Mouse (Mus musculus) lung, embryonic 15.5 days (tissue): ENCODE measurements around the gene Sycp3. TPM values are rescaled to one million over a fixed set of nuclear protein-coding genes. Genes with fewer than 3 reads are reported as not detected.
"Not testable (repeated sequence)": the region's sequence is repeated elsewhere in the genome, so short reads cannot be mapped to it uniquely, and the experiment has no call there.

ENCODE experiments used
- ATAC-seq: fragments of 200-750 bp; cut with Nextera tagmentation; 2 replicates; pipeline ENCODE4 v1.8.0; 2017; ENCODE audit warnings: moderate number of reproducible peaks, borderline replicate concordance; ENCODE audit not compliant: low FRiP score, low TSS enrichment; ENCODE audit errors: extremely low read depth
- H3K27ac ChIP-seq: fragments of 300-500 bp; sonication (generic); 2 replicates; pipeline ENCODE4 v1.5.1; 2015; ENCODE audit warnings: moderate library complexity, mild to moderate bottlenecking, inconsistent platforms
- H3K27me3 ChIP-seq: fragments of 300-500 bp; sonication (generic); 2 replicates; pipeline ENCODE4 v1.6.1; 2015; ENCODE audit warnings: inconsistent platforms
- H3K36me3 ChIP-seq: fragments of 300-500 bp; sonication (generic); 2 replicates; pipeline ENCODE4 v1.6.1; 2015; ENCODE audit warnings: inconsistent platforms
- H3K4me1 ChIP-seq: fragments of 300-500 bp; sonication (generic); 2 replicates; pipeline ENCODE4 v1.6.1; 2015; ENCODE audit warnings: inconsistent platforms
- H3K4me2 ChIP-seq: fragments of 300-500 bp; sonication (generic); 2 replicates; pipeline ENCODE4 v1.6.1; 2015; ENCODE audit warnings: inconsistent platforms, mild to moderate bottlenecking, moderate library complexity
- H3K4me3 ChIP-seq: fragments of 300-500 bp; sonication (generic); 2 replicates; pipeline ENCODE4 v1.5.1; 2015; ENCODE audit warnings: mild to moderate bottlenecking, inconsistent platforms
- H3K9ac ChIP-seq: fragments of 300-500 bp; sonication (generic); 2 replicates; pipeline ENCODE4 v1.6.1; 2015; ENCODE audit warnings: inconsistent platforms
- H3K9me3 ChIP-seq: fragments of 300-500 bp; sonication (generic); 2 replicates; pipeline ENCODE4 v1.6.1; 2016; ENCODE audit warnings: inconsistent platforms
- WGBS: fragments of 180-500 bp; shearing (Covaris S2); methylation state at CpG from one replicate; pipeline ENCODE4 v1.1.7; 2015; 5-methylcytosine and 5-hydroxymethylcytosine counted together
- polyA plus RNA-seq: library from polyadenylated mRNA; unstranded; fragments of >200 nt; fragmentation: Nextera tagmentation; extraction: Ambion mirVana; gene quantifications from 2 replicates; pipeline ENCODE4 v1.2.1, GENCODE M21; 2015

Gene Sycp3
- polyA plus RNA-seq, 1 experiment from 2014 or later, result 0.19 TPM

DNA sequence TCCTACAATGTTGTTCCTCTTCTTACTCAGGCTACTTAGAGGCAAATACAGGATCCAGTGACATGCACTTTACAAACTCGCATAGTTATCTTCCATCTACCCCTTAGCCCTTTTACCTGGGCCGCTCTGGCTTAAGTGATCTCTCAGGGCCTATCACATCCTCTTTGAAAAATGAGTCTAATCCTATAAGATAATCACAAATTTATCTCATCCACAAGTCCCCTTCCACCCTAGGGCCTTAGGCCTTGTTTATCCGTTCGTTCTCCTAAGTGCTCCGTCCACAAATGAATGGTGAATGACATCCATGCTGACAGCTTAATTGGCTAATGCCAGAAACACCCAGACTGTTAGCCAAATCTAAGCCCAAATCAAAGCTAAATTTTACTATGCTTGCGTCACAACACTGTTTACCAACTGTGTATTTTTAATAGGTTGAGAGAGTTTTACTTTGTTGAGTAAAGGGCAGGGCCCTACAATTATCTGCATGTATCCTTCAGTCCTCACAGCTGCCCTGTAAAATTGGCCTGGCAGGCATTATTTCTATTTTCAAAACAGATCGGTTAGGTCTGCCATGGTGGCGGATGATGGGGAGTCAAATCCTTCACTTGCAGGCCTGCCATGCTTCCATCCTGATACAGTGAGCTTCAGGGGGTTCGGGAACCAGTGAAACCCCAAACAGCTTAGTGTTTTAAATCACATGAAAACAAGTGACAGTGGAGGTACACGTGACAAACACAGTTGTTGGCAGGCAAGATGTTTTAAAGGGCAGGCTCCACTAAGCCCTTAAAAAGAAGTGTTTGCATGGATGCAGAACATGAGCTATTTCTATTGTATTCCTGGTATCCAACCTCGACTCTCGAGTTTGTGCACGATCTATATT lies 42.8 kb downstream of the Sycp3 start:
- no peaks in the 10 kb centered on the region for H3K9me3 ChIP-seq
- 56% methylated on average over 13 of the region's 13 CpGs for WGBS
- no peak overlapping the region for H3K27ac ChIP-seq
- H3K27me3 ChIP-seq, result no peaks in the 10 kb centered on the region
- ATAC-seq, result no peak
- H3K36me3 ChIP-seq, result no peaks in the 10 kb centered on the region
- H3K4me2 ChIP-seq, result peak overlapping the region; percentile 86
- H3K4me1 ChIP-seq, result peaks cover 36% of the 10 kb centered on the region
- no peak overlapping the region for H3K9ac ChIP-seq
- H3K4me3 ChIP-seq, result no peak overlapping the region

GRCm38 (mm10) chr10:88502919-88503318 lies 43.5 kb downstream of the Sycp3 start:
- no peaks in the 10 kb centered on the region for H3K27me3 ChIP-seq
- H3K36me3 ChIP-seq, result no peaks in the 10 kb centered on the region
- no peak for ATAC-seq
- peak overlapping the region; percentile 67 for H3K4me3 ChIP-seq
- 27% methylated on average over 4 of the region's 4 CpGs for WGBS
- H3K27ac ChIP-seq, result no peak overlapping the region
- no peaks in the 10 kb centered on the region for H3K9me3 ChIP-seq
- H3K9ac ChIP-seq, result peak overlapping the region; percentile 82
- peaks cover 36% of the 10 kb centered on the region for H3K4me1 ChIP-seq
- peak overlapping the region; percentile 86 for H3K4me2 ChIP-seq

- no peaks in the 10 kb centered on the region for H3K36me3 ChIP-seq
- no peaks in the 10 kb centered on the region for H3K9me3 ChIP-seq
- no peaks in the 10 kb centered on the region for H3K27me3 ChIP-seq
- H3K4me1 ChIP-seq, result peaks cover 36% of the 10 kb centered on the region
- 1% methylated on average over 58 of the region's 80 CpGs for WGBS
- H3K27ac ChIP-seq, result peak within 1 kb of the TSS; percentile 77
- H3K4me2 ChIP-seq, result peak within 1 kb of the TSS; percentile 86
- peak within 1 kb of the TSS; percentile 82 for H3K9ac ChIP-seq
- ATAC-seq, result peak; percentile 96
- H3K4me3 ChIP-seq, result peak within 1 kb of the TSS; percentile 67
Observed at GRCm38 (mm10) chr10:88503421-88504314, 44.3 kb downstream of the Sycp3 start, which contains the start of gene Chpt1. TSS of gene Chpt1 (minus strand) at chr10:88504073.

DNA sequence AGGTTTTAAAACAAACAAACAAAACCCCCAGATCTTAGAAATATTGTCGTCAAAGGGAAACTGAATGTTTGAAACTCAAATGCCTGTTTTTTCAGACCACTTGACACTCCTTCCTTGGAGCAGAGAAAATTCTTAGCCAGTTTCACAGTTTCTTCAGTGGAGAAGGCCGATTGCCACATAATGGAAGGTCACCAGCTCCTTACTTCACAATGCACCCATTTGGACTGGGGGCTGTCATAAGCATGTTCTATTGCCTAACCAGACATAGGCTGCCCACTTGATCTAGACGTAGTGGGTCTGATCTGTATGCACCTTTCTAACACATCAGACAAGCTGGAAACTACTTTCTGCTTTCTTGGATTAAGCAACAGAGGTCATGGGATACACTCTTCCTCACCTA lies 45.1 kb downstream of the Sycp3 start:
- H3K27ac ChIP-seq, result peak overlapping the region; percentile 76
- no peak overlapping the region for H3K9ac ChIP-seq
- no peaks in the 10 kb centered on the region for H3K36me3 ChIP-seq
- peaks cover 36% of the 10 kb centered on the region for H3K4me1 ChIP-seq
- peak overlapping the region; percentile 86 for H3K4me2 ChIP-seq
- H3K27me3 ChIP-seq, result no peaks in the 10 kb centered on the region
- peak overlapping the region; percentile 67 for H3K4me3 ChIP-seq
- H3K9me3 ChIP-seq, result no peaks in the 10 kb centered on the region
- WGBS, result 33% methylated on average over 3 of the region's 3 CpGs
- ATAC-seq, result no peak

DNA sequence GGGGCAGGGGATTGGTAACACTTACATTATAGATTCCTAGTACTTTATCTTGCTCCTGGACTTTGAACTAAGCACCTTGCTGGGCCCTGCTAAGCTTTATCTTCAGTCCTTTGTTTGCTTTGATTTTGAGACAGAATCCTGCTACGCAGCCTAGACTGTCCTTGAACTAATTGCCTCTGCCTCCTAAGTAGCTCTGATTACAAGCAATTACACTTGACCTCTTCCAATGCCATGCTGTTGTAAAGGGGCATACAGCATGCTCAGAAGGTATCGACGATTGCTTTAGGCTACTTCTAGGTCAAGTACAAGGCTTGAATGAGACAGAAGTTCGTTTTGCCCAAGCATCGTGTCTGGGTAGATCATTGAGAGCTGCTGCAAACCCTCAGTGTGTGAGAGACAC lies 45.9 kb downstream of the Sycp3 start:
- Histone ChIP-seq H3K36me3 (no peaks in the 10 kb centered on the region), H3K9ac (no peak overlapping the region), H3K9me3 (no peaks in the 10 kb centered on the region), H3K27ac (no peak overlapping the region), H3K4me2 (no peak overlapping the region), H3K27me3 (no peaks in the 10 kb centered on the region), H3K4me3 (no peak overlapping the region), H3K4me1 (peaks cover 35% of the 10 kb centered on the region)
- ATAC-seq, result no peak
- 44% methylated on average over 5 of the region's 5 CpGs for WGBS

DNA sequence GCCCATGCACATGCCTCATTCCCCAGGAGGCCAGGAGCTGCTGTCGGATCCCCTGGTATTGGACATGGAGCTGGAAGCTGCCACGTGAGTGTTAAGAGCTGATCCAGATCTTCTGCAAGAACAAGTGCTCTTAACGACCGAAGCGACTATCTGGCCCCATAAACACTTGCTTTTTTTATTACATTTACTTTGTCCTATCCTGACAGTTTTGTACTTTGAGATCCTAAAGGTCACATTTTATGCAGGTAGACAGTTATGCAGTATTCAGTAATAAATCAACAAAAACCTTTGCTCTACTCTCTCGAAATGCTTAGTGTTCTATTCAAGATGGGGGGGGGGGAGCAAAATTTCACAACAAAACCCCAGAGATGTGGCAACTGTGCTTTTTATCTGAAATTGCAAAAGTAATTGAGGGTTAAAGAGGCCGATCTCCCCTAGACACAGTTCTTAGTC lies 48.3 kb downstream of the Sycp3 start:
- H3K36me3 ChIP-seq, result no peaks in the 10 kb centered on the region
- no peak overlapping the region for H3K27ac ChIP-seq
- H3K4me2 ChIP-seq, result no peak overlapping the region
- H3K27me3 ChIP-seq, result no peaks in the 10 kb centered on the region
- no peaks in the 10 kb centered on the region for H3K9me3 ChIP-seq
- no peak for ATAC-seq
- 72% methylated on average over 7 of the region's 7 CpGs for WGBS
- H3K4me3 ChIP-seq, result no peak overlapping the region
- H3K4me1 ChIP-seq, result peaks cover 20% of the 10 kb centered on the region
- no peak overlapping the region for H3K9ac ChIP-seq

GRCm38 (mm10) chr10:88510503-88511271 lies 51.3 kb downstream of the Sycp3 start:
- Histone ChIP-seq H3K9ac (no peak overlapping the region), H3K27me3 (no peaks in the 10 kb centered on the region), H3K4me1 (peaks cover 8% of the 10 kb centered on the region), H3K27ac (no peak overlapping the region), H3K36me3 (no peaks in the 10 kb centered on the region), H3K4me2 (no peak overlapping the region), H3K9me3 (no peaks in the 10 kb centered on the region), H3K4me3 (no peak overlapping the region)
- 31% methylated on average over 12 of the region's 12 CpGs for WGBS
- ATAC-seq, result peak; percentile 82; the same call in 1 of the 2 replicates

DNA sequence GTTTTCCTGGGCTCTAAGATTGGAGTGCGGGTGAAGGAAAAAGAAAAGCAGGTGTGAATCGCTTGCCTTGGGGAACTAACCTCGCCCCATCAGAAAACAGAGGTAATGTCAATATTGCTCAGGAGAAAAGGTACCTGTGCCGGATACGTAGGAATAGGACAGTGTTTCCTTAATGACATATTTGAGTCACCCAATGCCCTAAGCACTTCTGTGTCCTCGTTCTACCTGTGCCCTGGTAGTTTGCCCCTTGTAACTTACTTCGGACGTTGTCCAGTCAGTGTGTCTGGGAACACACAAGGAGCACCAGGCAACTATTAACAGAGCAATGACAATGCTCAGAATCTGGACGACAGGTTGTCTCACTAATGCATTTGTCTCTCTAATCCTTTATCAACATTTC lies 52.0 kb downstream of the Sycp3 start:
- H3K4me2 ChIP-seq, result no peak overlapping the region
- no peaks in the 10 kb centered on the region for H3K36me3 ChIP-seq
- H3K4me1 ChIP-seq, result peaks cover 8% of the 10 kb centered on the region
- H3K4me3 ChIP-seq, result no peak overlapping the region
- WGBS, result 66% methylated on average over 9 of the region's 9 CpGs
- ATAC-seq, result no peak
- H3K9ac ChIP-seq, result no peak overlapping the region
- H3K9me3 ChIP-seq, result no peaks in the 10 kb centered on the region
- H3K27me3 ChIP-seq, result no peaks in the 10 kb centered on the region
- no peak overlapping the region for H3K27ac ChIP-seq

GRCm38 (mm10) chr10:88513574-88514135 lies 54.3 kb downstream of the Sycp3 start:
- Histone ChIP-seq H3K4me3 (no peak overlapping the region), H3K27me3 (no peaks in the 10 kb centered on the region), H3K4me2 (no peak overlapping the region), H3K4me1 (peaks cover 8% of the 10 kb centered on the region), H3K36me3 (no peaks in the 10 kb centered on the region), H3K9ac (no peak overlapping the region), H3K27ac (no peak overlapping the region), H3K9me3 (no peaks in the 10 kb centered on the region)
- WGBS, result 67% methylated on average over 8 of the region's 8 CpGs
- no peak for ATAC-seq

DNA sequence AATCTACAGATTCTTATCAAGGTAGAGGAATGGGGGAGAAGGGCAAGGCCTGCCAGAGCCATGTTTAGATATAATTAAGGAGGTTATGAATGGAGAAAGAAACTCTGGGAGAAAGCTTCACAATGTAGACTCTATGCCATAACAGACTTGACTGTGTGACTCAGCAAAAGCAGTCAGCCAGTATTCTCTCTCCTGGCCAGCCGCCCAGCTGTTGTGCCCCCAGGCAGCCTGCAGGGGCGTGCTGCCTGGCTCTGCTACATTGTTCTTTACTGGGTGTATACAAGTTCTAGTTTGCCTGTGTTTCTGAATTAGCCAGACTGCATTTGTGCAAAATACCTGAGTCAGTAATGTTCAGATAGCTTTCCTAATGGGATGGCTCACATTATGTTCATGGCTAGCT lies 55.1 kb downstream of the Sycp3 start:
- Histone ChIP-seq H3K4me2 (no peak overlapping the region), H3K4me1 (peaks cover 8% of the 10 kb centered on the region), H3K36me3 (no peaks in the 10 kb centered on the region), H3K4me3 (no peak overlapping the region), H3K9me3 (no peaks in the 10 kb centered on the region), H3K9ac (no peak overlapping the region), H3K27ac (no peak overlapping the region), H3K27me3 (no peaks in the 10 kb centered on the region)
- 55% methylated on average over 2 of the region's 2 CpGs for WGBS
- ATAC-seq, result 0 out of 2 replicates have a peak, but pooled peaks have one; percentile 57

DNA sequence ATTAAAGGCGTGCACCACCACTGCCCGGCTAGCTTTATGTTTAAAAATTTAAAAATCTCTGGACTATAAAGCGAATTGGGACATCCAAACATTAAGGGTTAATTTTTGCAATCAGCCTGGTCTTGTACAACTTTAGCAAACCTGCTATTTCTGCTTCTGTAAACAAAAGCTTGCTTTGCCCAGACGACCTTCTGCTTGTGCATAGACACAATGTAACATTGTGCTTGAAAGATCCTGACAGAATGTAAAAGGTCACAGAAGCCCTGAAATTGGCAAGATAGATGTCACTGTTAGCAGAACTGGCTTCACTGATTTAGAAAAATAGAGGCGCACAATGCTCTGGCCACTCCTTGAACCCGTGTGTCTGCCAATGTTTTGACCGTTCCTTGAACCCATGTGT lies 55.7 kb downstream of the Sycp3 start:
- not testable (repeated sequence) for H3K9ac ChIP-seq, H3K27ac ChIP-seq, H3K9me3 ChIP-seq, H3K4me2 ChIP-seq, H3K4me3 ChIP-seq, ATAC-seq, H3K36me3 ChIP-seq, H3K27me3 ChIP-seq, H3K4me1 ChIP-seq
- WGBS, result 81% methylated on average over 7 of the region's 7 CpGs
